Mouse (Mus musculus) bone marrow macrophage, adult 2 months (primary cell): ENCODE results near the gene Mycl.

Source experiments
- CTCF ChIP-seq: IDR thresholded peaks from 2 replicates; pipeline ENCODE4 v1.5.1; 2012; ENCODE audit warnings: low read depth, mild to moderate bottlenecking, low read length, moderate library complexity
- POLR2A ChIP-seq: IDR thresholded peaks from 2 replicates; pipeline ENCODE4 v1.6.1; 2012; ENCODE audit warnings: mild to moderate bottlenecking, low read depth, low read length, borderline replicate concordance

DNA sequence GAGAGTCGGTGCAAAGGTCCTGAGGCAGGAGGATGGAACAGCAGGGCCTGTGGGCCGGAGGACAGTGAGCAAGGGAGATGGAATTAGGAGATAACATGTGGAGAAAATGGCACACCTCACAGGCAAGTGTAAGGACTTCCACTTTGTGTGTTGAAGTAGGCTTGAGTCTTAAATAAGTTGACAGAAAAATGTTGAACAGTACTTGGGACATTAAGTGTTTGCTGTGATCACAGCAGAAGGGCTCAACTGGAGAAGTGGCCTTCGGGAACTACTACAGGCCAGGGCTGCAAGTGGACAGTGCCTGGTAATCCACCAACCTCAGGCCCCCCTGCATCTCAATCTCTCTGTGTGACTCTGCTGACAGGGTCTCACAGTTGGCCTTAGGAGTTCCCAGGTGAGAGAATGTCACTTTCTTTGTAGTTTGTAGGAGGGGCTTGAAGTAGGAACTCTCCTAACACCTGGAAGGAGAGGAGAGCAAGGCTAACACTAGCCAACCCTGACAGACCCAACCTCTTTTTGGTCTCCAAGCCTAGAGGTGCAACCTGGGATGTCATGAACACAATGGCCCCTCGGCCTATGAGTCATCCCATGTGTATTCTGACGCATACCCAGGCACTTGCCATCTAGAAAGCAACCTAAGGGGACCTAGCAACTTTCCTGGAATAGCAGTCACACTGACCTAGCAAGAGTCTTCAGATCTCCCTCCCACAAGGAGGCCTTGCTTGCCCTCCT, 40.6 kb upstream of the Mycl start:
- no peak for TF ChIP-seq CTCF
- 0 out of 2 replicates have a peak, but pooled peaks have one; percentile 21 for TF ChIP-seq POLR2A
